ENCODE assay signal across 8 mouse cellular contexts in genomic region chr16:11133476-11134347, GRCm38 (mm10). TPM values are rescaled to one million over a fixed set of nuclear protein-coding genes. Genes with fewer than 3 reads are reported as not detected.
DNase-seq lines count a peak whose midpoint lies in the region; ATAC-seq lines count a peak whose summit lies in the region.

No protein-coding gene starts in this region.

- ATAC-seq in kidney, embryonic 15.5 days (replicated peaks; ENCODE audit: low FRiP score), result no peak
- peak; percentile 15; the same call in 1 of the 2 replicates for ATAC-seq in embryonic facial prominence, embryonic 13.5 days (ENCODE audit: insufficient number of reproducible peaks, insufficient read depth, low FRiP score, low TSS enrichment, low read depth)
- ATAC-seq in intestine, embryonic 14.5 days (replicated peaks; ENCODE audit: low FRiP score, low TSS enrichment, low read depth), result no peak

- no peak for DNase-seq in kidney, adult 18-20 months
- DNase-seq in MN1 (ENCODE audit: low spot score), result peak; percentile 14
- no peak for DNase-seq in intestine, embryonic 14.5 days (ENCODE audit: low spot score)
- peak; percentile 14 for DNase-seq in mesoderm, embryonic 11.5 days (ENCODE audit: low read depth, low spot score)
- no peak for DNase-seq in natural killer cell, adult 2 months (ENCODE audit: low spot score in 2 of 2)
- DNase-seq in gastrocnemius, postnatal 25 days, result no peak

- H3K9me3 ChIP-seq in kidney, embryonic 15.5 days (replicated peaks), result no peaks in the 10 kb centered on the region
- no peaks in the 10 kb centered on the region for H3K9me3 ChIP-seq in embryonic facial prominence, embryonic 13.5 days
- H3K9me3 ChIP-seq in intestine, embryonic 14.5 days (ENCODE audit: control insufficient read depth, low read length), result no peaks in the 10 kb centered on the region

- H3K9ac ChIP-seq in kidney, embryonic 15.5 days, result peak overlapping the region; percentile 95
- H3K9ac ChIP-seq in embryonic facial prominence, embryonic 13.5 days, result peak overlapping the region; percentile 96
- H3K9ac ChIP-seq in intestine, embryonic 14.5 days (ENCODE audit: low read length), result peak overlapping the region; percentile 92

- under 1% methylated on average over 34 of the region's 34 CpGs for WGBS in kidney, embryonic 15.5 days
- under 1% methylated on average over 34 of the region's 34 CpGs for WGBS in embryonic facial prominence, embryonic 13.5 days
- WGBS in intestine, embryonic 14.5 days, result under 1% methylated on average over 34 of the region's 34 CpGs

- no peaks in the 10 kb centered on the region for H3K27me3 ChIP-seq in kidney, embryonic 15.5 days
- no peaks in the 10 kb centered on the region for H3K27me3 ChIP-seq in embryonic facial prominence, embryonic 13.5 days
- H3K27me3 ChIP-seq in intestine, embryonic 14.5 days (replicated peaks; ENCODE audit: control insufficient read depth, insufficient read depth, low read length), result no peaks in the 10 kb centered on the region

- H3K4me1 ChIP-seq in kidney, embryonic 15.5 days, result peaks cover 23% of the 10 kb centered on the region
- H3K4me1 ChIP-seq in embryonic facial prominence, embryonic 13.5 days, result peaks cover 17% of the 10 kb centered on the region
- peaks cover 19% of the 10 kb centered on the region for H3K4me1 ChIP-seq in intestine, embryonic 14.5 days (replicated peaks; ENCODE audit: control insufficient read depth, insufficient read depth, low read length)

- H3K4me3 ChIP-seq in kidney, embryonic 15.5 days (replicated peaks), result peak overlapping the region; percentile 99
- peak overlapping the region; percentile 91 for H3K4me3 ChIP-seq in embryonic facial prominence, embryonic 13.5 days
- H3K4me3 ChIP-seq in intestine, embryonic 14.5 days (ENCODE audit: low read depth, low read length), result peak overlapping the region; percentile 92

- peak overlapping the region; percentile 93 for H3K27ac ChIP-seq in kidney, embryonic 15.5 days
- peak overlapping the region; percentile 88 for H3K27ac ChIP-seq in embryonic facial prominence, embryonic 13.5 days
- H3K27ac ChIP-seq in intestine, embryonic 14.5 days (ENCODE audit: low read depth), result peak overlapping the region; percentile 85

- peaks cover 29% of the 10 kb centered on the region for H3K36me3 ChIP-seq in kidney, embryonic 15.5 days
- peaks cover 22% of the 10 kb centered on the region for H3K36me3 ChIP-seq in embryonic facial prominence, embryonic 13.5 days
- peaks cover 23% of the 10 kb centered on the region for H3K36me3 ChIP-seq in intestine, embryonic 14.5 days (ENCODE audit: control insufficient read depth, insufficient read depth, low read length)

- H3K4me2 ChIP-seq in kidney, embryonic 15.5 days, result peak overlapping the region; percentile 70
- H3K4me2 ChIP-seq in embryonic facial prominence, embryonic 13.5 days, result peak overlapping the region; percentile 76
- H3K4me2 ChIP-seq in intestine, embryonic 14.5 days (ENCODE audit: low read length), result peak overlapping the region; percentile 53

RNA-seq across cellular contexts. Expression of gene Txndc11, which starts 0.7 kb away (rescaled TPM):
- 32.8 and 35.7 TPM in 2 replicates for polyA plus RNA-seq in kidney, embryonic 15.5 days (2015; fragmentation: Nextera tagmentation; extraction: Ambion mirVana)
- 36.3 and 38.6 TPM in 2 replicates for polyA plus RNA-seq in embryonic facial prominence, embryonic 13.5 days (2015; fragmentation: Nextera tagmentation; extraction: Ambion mirVana)
- 34.8 and 39.2 TPM in 2 replicates for polyA plus RNA-seq in intestine, embryonic 14.5 days (2014; fragmentation: Nextera tagmentation; extraction: Ambion mirVana)
- 10 to 100 TPM in 1 of 2 experiments, 1 to 10 TPM in 1; 8.9 to 10.1 TPM for total RNA-seq in gastrocnemius, postnatal 25 days (2021)

RNA-seq across cellular contexts. Expression of gene Zc3h7a, which starts 42.5 kb away (rescaled TPM):
- 89.4 and 89.9 TPM in 2 replicates for polyA plus RNA-seq in kidney, embryonic 15.5 days (2015; fragmentation: Nextera tagmentation; extraction: Ambion mirVana)
- 98.5 and 119 TPM in 2 replicates for polyA plus RNA-seq in embryonic facial prominence, embryonic 13.5 days (2015; fragmentation: Nextera tagmentation; extraction: Ambion mirVana)
- 94.7 and 107 TPM in 2 replicates for polyA plus RNA-seq in intestine, embryonic 14.5 days (2014; fragmentation: Nextera tagmentation; extraction: Ambion mirVana)
- 10 to 100 TPM; 18.0 to 18.5 TPM for total RNA-seq in gastrocnemius, postnatal 25 days (2021)

Comparison
In these comparisons a context has a peak if more than half of its experiments do, and no peak if none do; other contexts are left out.
1. DNase-seq: peak in MN1 (single experiment) and mesoderm, embryonic 11.5 days (single experiment); none in kidney, adult 18-20 months (single experiment), intestine, embryonic 14.5 days (single experiment), natural killer cell, adult 2 months (0 of 2) and gastrocnemius, postnatal 25 days (single experiment).
2. Peak in every context shown above with its lines, with median percentiles within 50 percentile points of each other: H3K27ac ChIP-seq, H3K4me2 ChIP-seq, H3K4me3 ChIP-seq and H3K9ac ChIP-seq.